Mouse (Mus musculus): Measurements from ENCODE around the gene Slc29a2.

Gene Slc29a2

GRCm38 (mm10) chr19:5058801-5059771 is 35.4 kb downstream of the Slc29a2 start:
- no peak for DNase-seq (ENCODE audit: low read depth, low spot score)

DNA sequence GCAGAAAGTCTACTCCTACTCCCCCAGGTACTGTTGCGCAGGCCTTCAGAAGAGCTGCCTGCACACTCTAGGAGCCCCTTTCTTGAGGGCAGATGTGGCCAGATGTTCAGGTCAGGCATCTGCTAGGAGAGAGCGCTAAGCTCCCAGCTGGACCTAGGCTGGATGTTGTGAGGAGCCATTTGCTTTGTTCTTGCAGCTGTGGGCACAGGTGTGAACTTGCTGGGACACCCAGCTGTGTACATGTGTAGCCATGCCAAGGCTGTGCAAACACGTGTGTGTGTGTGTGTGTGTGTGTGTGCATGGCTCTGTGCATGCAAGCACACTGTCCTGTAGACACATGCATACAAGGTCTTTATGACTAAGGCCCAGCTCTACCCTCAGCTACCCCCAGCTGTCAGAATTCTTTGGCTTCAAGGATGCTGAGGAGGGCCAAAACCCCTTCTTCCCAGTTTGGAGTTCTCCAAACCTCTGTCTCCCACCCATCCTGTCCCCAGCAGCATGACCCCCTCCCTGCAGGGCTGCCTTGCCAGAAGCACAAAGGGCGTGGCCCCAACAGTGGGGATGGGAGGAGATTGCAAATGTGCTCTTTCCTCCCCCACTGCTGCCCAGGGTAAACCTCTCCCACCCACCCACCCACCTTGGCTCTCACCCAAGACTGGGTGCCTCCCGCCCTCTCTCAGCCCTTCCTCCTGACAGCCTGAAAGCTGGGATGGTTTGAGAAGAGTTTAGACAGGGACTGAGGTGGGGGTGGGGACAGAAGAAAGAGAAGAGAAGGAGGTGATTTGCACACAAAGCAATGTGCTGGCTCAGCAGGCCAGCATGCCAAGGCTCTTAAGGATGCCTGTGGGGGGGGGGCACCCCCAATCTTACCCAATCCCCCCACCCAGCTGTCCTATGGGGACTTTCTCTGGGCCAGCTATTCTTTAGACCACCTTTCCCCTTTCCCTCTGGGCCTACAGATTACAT is 37.0 kb downstream of the Slc29a2 start:
- DNase-seq (ENCODE audit: low read depth, low spot score), result no peak

GRCm38 (mm10) chr19:5062041-5062440 is 38.4 kb downstream of the Slc29a2 start:
- no peak for DNase-seq (ENCODE audit: low read depth, low spot score)

DNA sequence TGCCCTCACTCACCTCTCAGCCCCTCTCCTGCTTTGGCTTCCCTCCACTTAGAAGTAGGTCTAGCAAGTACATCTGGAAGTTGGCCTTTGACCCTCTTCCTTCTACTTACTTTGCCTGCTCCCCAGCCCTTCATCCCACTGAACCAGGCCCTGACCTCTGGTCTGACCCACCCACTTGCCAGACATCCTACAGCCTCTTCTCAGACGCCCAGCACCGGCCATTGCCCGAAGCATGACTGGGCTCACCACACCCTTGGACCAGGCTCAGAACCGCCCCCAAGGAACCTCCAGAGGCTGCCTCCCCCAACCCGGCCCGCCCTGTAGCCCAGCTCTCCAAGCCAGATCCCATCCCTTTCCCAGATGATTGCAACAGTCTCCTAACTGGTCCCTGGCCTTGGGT is 38.8 kb downstream of the Slc29a2 start:
- DNase-seq (ENCODE audit: low read depth, low spot score), result no peak

GRCm38 (mm10) chr19:5065104-5065503 is 41.4 kb downstream of the Slc29a2 start:
- DNase-seq (ENCODE audit: low read depth, low spot score), result no peak

- DNase-seq (ENCODE audit: low read depth, low spot score), result no peak
These were observed 43.6 kb downstream of the Slc29a2 start for GRCm38 (mm10) chr19:5067040-5067799.

DNA sequence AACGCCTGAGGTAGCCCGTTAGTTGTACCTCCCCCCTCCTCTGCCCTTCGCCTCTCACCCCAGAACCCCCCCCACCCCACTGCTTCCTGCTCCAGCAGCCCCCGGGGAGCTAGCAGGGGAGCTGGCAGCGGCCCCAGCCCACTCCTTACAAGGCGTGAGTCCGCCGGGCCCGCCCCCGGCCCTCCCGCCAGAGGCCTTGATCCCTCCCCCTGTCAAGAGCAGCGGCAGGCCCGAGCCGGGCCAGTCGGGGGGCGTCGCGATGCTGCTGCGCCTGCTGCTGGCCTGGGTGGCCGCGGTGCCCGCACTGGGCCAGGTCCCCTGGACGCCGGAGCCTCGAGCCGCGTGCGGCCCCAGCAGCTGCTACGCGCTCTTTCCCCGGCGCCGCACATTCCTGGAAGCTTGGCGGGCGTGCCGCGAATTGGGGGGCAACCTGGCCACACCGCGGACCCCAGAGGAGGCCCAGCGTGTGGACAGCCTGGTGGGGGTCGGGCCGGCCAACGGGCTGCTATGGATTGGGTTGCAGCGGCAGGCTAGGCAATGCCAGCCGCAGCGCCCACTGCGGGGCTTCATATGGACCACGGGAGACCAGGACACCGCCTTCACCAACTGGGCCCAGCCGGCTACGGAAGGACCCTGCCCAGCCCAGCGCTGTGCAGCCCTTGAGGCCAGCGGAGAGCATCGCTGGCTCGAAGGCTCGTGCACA is 44.4 kb downstream of the Slc29a2 start, which contains the start of gene Cd248:
TSS of gene Cd248 (plus strand) at position 212 of the 703 bp plus-strand sequence.
- no peak for DNase-seq (ENCODE audit: low read depth, low spot score)

DNA sequence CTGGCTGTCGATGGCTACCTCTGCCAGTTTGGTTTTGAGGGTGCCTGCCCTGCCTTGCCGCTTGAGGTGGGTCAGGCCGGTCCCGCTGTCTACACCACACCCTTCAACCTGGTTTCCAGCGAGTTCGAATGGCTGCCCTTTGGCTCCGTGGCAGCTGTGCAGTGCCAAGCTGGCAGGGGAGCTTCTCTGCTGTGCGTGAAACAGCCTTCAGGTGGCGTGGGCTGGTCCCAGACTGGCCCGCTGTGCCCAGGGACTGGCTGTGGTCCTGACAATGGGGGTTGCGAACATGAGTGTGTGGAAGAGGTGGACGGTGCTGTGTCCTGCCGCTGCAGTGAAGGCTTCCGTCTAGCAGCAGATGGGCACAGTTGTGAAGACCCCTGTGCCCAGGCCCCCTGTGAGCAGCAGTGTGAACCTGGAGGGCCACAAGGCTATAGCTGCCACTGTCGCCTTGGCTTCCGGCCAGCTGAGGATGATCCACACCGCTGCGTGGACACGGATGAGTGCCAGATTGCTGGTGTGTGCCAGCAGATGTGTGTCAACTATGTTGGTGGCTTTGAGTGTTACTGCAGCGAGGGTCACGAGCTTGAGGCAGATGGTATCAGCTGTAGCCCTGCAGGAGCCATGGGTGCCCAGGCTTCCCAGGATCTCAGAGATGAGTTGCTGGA is 45.0 kb downstream of the Slc29a2 start:
- DNase-seq (ENCODE audit: low read depth, low spot score), result no peak

GRCm38 (mm10) chr19:5069486-5069885 is 45.8 kb downstream of the Slc29a2 start:
- no peak for DNase-seq (ENCODE audit: low read depth, low spot score)

- DNase-seq (ENCODE audit: low read depth, low spot score), result no peak
These were observed 46.3 kb downstream of the Slc29a2 start for GRCm38 (mm10) chr19:5069978-5070377.

DNA sequence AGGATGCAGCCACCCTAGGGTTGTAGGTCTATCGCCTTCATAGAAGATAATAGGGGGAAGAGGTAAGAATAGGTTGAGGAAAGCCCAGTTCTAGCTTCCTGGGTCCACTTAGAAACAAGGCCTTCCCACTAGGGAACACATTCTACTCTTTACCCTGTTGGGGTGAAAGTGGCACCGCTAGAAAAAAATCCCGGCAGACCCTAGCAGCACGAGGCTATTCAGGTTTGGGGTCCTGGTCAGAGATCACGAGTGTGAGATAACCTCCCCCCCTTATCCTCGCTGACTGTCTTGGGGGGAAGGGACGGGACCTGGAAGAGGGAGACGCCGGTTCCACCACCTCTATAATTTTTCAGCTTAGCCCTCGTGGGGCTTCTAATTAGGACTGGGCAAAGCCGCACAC is 47.4 kb downstream of the Slc29a2 start:
- no peak for DNase-seq (ENCODE audit: low read depth, low spot score)

- DNase-seq (ENCODE audit: low read depth, low spot score), result peak; percentile 91
These were observed 48.1 kb downstream of the Slc29a2 start for GRCm38 (mm10) chr19:5071545-5072369.

DNA sequence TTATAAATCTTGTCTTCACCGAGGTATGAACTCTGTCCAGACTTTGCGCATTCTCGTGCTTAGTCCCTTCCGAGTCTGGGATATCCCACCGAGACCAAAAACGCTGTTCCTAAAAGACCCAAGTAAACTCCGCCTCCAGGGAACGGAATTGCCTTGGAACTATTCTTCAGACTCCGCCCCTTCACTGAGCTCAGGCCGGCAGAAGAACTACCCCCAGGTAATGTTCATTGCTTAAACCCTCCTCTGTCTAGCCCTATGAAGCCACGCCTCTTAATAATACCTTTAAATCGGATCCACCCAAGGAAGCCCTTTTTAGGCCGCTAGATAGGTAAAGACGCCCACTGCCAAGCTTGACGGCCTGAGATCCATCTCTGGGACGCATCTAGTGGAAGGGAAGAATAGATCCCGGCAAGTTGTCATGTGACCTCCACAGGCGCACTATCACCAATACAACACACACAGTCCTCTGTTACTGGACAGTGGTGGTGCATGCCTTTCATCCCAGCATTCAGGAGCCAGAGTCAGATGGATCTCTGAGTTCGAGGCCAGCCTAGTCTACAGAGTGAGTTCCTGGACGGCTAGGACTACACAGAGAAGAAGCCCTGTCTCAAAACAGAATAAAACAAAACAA is 48.8 kb downstream of the Slc29a2 start:
- DNase-seq (ENCODE audit: low read depth, low spot score), result no peak

- DNase-seq (ENCODE audit: low read depth, low spot score), result no peak
These were observed 49.4 kb downstream of the Slc29a2 start for GRCm38 (mm10) chr19:5073028-5073427.

DNA sequence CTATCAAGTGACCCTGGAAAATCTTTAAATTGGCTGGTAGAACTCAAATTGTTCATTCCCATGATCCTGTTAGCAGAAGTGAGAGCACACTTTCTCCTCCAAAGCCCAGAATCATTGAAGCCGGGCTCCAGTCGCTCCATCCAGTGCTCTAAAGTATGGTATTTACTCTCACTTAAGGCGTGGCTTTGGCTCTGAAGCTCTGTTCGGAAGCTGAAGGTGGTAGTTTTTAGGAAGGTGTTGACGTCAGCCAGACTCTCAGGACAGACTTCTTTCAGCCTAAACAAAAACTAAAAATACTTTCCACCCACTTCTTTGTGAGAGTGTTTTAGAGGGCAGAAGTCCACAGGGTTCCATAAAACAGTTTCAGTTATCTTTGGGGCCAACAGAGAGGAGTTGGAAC is 49.9 kb downstream of the Slc29a2 start:
- no peak for DNase-seq (ENCODE audit: low read depth, low spot score)

DNA sequence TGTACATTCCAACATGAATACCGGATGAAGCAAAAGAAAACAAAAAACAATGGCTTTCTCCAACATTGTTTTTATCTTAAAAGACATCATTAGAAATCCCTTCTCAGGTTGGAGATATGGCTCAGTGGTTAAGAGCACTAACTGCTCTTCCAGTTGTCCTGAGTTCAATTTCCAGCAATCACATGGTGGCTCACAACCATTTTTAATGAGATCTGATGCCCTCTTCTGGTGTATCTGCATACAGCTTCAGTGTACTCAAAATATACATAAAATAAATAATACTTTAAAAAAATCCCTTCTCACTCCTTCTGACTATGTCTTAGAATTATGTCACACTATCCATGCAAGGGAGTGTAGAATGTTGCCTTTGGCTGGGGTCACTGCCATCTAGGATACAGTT is 55.6 kb downstream of the Slc29a2 start:
- no peak for DNase-seq (ENCODE audit: low read depth, low spot score)
